Mouse (Mus musculus): ENCODE measurements around the gene Serping1.

DNA sequence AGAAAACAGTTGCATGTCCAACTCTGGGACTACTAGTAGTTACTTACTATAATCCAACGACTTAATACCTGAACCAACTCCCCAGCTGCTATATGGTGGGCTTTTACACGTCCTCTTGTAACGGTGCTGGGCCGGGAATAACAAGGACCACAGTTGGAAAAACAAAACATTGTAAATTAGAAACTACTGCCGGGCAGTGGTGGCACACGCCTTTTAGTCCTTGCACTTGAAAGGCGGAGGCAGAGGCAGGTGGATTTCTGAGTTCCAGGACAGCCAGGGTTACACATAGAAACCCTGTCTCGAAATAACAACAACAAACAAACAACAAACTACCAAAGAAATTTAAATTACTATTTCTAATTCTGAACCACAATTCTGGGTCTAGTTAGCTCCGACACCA is 48.5 kb downstream of the Serping1 start:
- TF ChIP-seq CTCF (IDR thresholded peaks at IDR 0.05; ENCODE audit: control insufficient read depth, insufficient read depth, insufficient replicate concordance, low read depth, low read length) (no peak), POLR2A (IDR thresholded peaks at IDR 0.05; ENCODE audit: control insufficient read depth, low read depth, low read length) (no peak)
